Mouse (Mus musculus) testis, adult 2 months (tissue): ENCODE measurements at regions not wholly inside any gene's neighbourhood (a gene's known extent, or its start where the extent isn't known, plus 50 kb on each side); places are given as distances from the start of the nearest gene placed in this dataset.
A peak's percentile ranks its signal among the peaks of the same experiment; 100 is the strongest.

Experiments used
- H3K27ac ChIP-seq: fragments of 200-500 bp; 2 replicates; pipeline ENCODE4 v1.5.1; 2012; ENCODE audit warnings: low read depth, low read length; ENCODE audit not compliant: control insufficient read depth, insufficient read depth
- H3K27me3 ChIP-seq: fragments of 200-500 bp; 2 replicates; pipeline ENCODE4 v1.6.1; 2012; ENCODE audit warnings: mild to moderate bottlenecking, low read length, moderate library complexity; ENCODE audit not compliant: control insufficient read depth, insufficient read depth
- H3K36me3 ChIP-seq: fragments of 200-500 bp; 2 replicates; pipeline ENCODE4 v1.6.1; 2012; ENCODE audit warnings: mild to moderate bottlenecking, low read length; ENCODE audit not compliant: control insufficient read depth, insufficient read depth
- H3K4me1 ChIP-seq: fragments of 200-500 bp; 2 replicates; pipeline ENCODE4 v1.6.1; 2012; ENCODE audit warnings: low read length; ENCODE audit not compliant: control insufficient read depth, insufficient read depth
- H3K4me3 ChIP-seq: fragments of 200-500 bp; 2 replicates; pipeline ENCODE4 v1.5.1; 2012; ENCODE audit warnings: low read depth, mild to moderate bottlenecking, low read length, moderate library complexity, mixed read lengths; ENCODE audit not compliant: control insufficient read depth
- CTCF ChIP-seq: fragments of 200-500 bp; IDR thresholded peaks from 2 replicates; pipeline ENCODE4 v1.5.1; 2012; ENCODE audit warnings: low read depth, mild to moderate bottlenecking, inconsistent platforms, low read length, moderate library complexity; ENCODE audit not compliant: control insufficient read depth, insufficient read depth, insufficient replicate concordance
- POLR2A ChIP-seq: fragments of 200-500 bp; IDR thresholded peaks from 2 replicates; pipeline ENCODE4 v1.6.1; 2012; ENCODE audit warnings: low read depth, mild to moderate bottlenecking, inconsistent platforms, low read length, moderate library complexity; ENCODE audit not compliant: control insufficient read depth

DNA sequence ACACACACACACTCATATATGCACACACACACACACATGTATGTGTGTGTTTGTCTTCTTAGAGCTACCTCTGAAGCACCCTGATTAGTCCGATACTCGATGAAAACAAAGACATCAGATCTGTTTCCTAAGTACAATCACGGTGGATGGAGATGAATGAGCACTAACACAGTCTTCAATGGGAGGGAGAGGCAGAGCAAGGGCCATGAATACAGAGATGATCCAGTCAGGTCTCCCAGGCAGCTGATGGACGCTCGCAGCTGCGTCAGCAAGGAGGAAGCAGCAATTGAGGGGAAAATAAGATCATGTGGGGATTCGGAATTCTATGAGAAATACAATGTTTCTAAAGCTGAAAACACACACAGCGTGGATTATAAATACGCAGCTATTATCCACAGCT, 73.6 kb upstream of the Bace2 start:
- H3K4me1 ChIP-seq = no peaks in the 10 kb centered on the region
- H3K27ac ChIP-seq = no peak overlapping the region
- no peak overlapping the region for H3K4me3 ChIP-seq
- no peaks in the 10 kb centered on the region for H3K27me3 ChIP-seq
- TF ChIP-seq CTCF (no peak), POLR2A (no peak)
- H3K36me3 ChIP-seq = no peaks in the 10 kb centered on the region

DNA sequence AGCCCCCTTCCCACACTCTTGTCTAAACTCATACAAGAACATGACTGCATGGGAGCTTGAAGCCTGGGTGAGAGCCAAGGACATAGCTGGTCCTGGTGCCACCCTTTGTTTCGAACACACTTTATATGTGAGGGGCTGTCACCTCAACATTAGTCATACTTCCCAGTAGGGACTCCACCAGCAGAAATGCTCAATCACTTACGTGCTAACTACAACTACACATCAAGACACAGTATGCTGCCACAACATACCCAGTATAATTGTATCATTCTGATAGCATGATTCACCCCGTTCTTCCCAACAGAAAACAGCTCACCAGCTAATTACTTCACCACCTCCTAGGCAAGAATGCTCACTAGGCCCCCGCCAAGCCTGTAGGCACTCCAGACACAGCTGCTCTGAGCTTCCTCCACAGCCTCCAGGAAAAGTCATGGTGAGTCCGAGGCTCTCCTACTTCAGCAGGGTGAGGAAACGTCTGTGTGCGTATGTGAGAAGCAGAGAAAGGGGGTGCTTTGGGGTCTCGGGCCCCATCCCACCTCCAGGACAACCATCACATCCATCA, 70.6 kb upstream of the Bace2 start:
- TF ChIP-seq POLR2A = no peak
- no peak for TF ChIP-seq CTCF
- H3K36me3 ChIP-seq = no peaks in the 10 kb centered on the region
- H3K4me1 ChIP-seq = no peaks in the 10 kb centered on the region
- H3K4me3 ChIP-seq = no peak overlapping the region
- H3K27me3 ChIP-seq = no peaks in the 10 kb centered on the region
- no peak overlapping the region for H3K27ac ChIP-seq

DNA sequence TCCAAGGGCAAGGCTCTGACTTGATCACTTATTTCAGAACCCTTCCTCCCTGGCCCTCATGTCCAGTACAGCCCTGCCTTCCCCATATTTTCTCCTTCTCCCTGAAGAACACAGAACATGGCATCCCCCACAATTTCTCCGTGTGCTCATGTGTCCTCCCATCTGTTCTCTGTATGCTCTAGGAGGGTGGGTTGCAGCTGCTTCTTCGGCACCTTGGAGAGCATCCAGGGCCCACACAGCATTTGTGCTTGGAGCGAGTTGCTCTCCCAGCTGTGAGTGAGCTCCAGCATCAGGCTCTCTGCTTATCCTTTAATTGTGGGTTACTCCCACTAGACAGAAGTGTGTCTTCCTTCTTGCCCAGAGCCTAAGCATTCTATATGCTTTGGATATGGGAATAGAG, 69.8 kb upstream of the Bace2 start:
- no peak for TF ChIP-seq CTCF
- no peak for TF ChIP-seq POLR2A
- H3K4me3 ChIP-seq = no peak overlapping the region
- H3K36me3 ChIP-seq = no peaks in the 10 kb centered on the region
- H3K4me1 ChIP-seq = no peaks in the 10 kb centered on the region
- H3K27ac ChIP-seq = no peak overlapping the region
- no peaks in the 10 kb centered on the region for H3K27me3 ChIP-seq

DNA sequence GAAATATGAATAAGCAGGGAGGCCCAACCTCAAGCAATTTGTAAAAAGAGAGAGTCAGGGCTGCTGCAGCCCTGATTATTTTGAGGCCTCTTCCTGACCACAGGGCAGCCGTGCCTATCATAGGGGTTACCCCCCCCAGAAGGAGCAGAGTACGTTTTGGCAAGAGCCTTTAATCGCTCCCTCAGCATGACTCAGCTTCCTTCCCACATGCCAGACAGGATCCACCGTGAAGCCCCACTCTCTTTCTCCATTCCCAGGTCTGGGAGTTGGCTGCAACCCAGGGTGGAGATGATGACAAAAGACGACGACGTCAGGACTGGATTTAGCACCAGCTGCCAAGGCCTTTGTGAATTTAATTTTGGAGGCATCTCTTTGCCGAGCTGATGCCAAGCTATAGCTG, 67.9 kb upstream of the Bace2 start:
- Histone ChIP-seq H3K27me3 (no peaks in the 10 kb centered on the region), H3K36me3 (no peaks in the 10 kb centered on the region), H3K27ac (no peak overlapping the region), H3K4me3 (no peak overlapping the region), H3K4me1 (no peaks in the 10 kb centered on the region)
- TF ChIP-seq CTCF = no peak
- no peak for TF ChIP-seq POLR2A

DNA sequence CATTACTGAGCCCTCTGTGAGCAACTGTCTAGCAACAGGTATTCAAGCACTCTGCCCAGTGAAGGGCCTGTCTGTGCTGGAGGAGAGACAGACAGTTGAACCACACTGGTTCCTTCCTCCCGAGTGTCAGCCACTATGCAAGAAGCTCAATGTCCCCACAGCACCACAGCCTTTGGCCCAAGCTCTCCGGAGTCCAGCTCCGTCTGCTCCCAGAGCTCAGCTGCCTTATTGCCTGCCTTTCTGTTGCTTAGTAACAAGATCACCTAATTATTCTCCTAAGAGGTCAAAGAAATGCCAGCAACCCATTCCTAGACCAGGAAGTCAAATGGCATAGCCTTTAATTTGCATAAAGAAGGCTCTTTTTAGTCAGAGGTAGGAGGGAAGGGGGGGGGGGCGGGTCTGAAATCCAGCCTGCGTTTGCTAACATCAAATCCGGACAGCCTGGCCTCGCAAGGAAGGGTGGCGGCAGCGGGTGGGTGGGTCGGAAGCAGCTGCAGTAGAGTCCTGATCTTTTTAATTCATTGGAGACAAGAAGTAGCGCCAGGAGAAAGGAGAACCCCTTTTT, 64.0 kb upstream of the Bace2 start:
- Histone ChIP-seq H3K27me3 (no peaks in the 10 kb centered on the region), H3K4me1 (no peaks in the 10 kb centered on the region), H3K4me3 (no peak overlapping the region), H3K36me3 (no peaks in the 10 kb centered on the region), H3K27ac (no peak overlapping the region)
- no peak for TF ChIP-seq POLR2A
- no peak for TF ChIP-seq CTCF

DNA sequence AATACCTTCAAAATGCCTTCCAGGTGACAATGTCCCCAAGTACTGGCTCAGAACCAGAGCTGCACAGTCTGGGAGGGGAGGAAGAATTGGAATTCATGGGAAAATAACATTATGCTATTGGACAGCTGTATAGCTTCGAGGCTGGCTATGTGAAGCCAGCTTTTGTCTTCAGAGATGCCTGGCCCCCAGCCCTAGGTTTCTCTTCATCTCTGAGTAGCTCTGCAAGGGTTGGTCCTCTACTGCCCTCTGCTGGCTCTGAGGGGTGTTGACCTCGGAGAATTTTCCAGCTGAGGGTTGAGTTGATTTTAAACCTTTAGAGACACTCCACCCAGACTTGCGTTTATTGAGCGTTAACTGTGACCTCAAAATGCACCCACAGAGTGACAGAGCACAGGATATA, 63.3 kb upstream of the Bace2 start:
- Histone ChIP-seq H3K4me3 (no peak overlapping the region), H3K4me1 (no peaks in the 10 kb centered on the region), H3K27me3 (no peaks in the 10 kb centered on the region), H3K27ac (no peak overlapping the region), H3K36me3 (no peaks in the 10 kb centered on the region)
- TF ChIP-seq CTCF = peak; percentile 59; the same call in 1 of the 2 replicates
- no peak for TF ChIP-seq POLR2A

DNA sequence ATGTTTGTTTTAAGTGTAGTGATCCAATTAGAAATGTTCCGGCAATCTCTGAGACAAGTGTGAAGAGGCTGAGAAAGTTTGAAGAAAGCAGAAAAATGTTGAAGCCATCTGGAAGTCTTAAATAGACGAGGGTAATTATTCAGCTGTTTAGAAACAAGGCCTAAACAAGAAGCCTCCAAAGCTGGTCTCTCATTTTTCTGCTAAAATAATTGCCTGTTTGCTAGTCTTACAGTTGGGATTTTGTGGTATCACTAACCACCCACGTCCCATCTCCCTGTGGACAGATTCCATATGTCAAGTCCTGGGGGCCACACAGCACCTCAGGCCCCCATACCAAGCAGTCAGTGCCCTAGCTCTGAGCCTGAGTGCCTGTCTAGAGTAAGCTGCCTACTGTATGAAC, 59.4 kb upstream of the Bace2 start:
- H3K36me3 ChIP-seq = no peaks in the 10 kb centered on the region
- H3K4me3 ChIP-seq = no peak overlapping the region
- H3K27ac ChIP-seq = no peak overlapping the region
- no peak for TF ChIP-seq CTCF
- TF ChIP-seq POLR2A = no peak
- H3K27me3 ChIP-seq = no peaks in the 10 kb centered on the region
- H3K4me1 ChIP-seq = no peaks in the 10 kb centered on the region

DNA sequence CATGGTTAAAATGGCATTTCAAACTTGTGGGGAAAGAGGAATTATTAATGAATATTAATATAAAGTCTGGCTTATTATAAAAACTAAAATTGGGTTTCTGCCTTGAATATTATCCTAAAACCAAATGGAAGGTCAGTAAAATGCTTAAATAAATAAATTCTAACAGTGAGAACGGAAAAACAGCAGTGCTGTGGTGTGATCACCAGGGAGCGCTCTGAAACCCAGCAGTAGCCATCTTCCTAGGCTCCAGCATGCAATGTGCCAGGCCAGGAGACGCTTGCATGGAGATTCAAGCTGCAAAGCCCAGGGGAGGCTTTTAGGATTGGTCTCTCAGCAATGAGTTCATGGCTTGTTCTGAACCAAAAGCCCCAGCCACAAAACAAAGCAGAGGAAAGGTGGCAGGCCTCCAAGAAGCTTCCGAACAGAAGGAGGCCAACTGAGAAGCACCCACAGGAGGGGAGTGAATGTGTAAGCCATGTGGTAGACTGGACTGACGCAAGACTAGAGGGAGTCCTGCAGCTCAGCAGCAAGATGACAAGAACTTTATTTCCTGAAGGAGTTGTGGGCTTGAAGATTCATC, 52.3 kb upstream of the Bace2 start:
- Histone ChIP-seq H3K27me3 (no peaks in the 10 kb centered on the region), H3K36me3 (no peaks in the 10 kb centered on the region)
- TF ChIP-seq CTCF (no peak), POLR2A (no peak)

More for the DNA sequence above, 52.3 kb upstream of the Bace2 start:
- Histone ChIP-seq H3K4me3 (no peak overlapping the region), H3K4me1 (no peaks in the 10 kb centered on the region), H3K27ac (no peak overlapping the region)
